Mouse (Mus musculus) adrenal gland, adult 8-10 months (tissue): ENCODE results near the gene Atr. TPM values are rescaled to one million over a fixed set of nuclear protein-coding genes. Genes with fewer than 3 reads are reported as not detected.

ENCODE experiments used
- DNase-seq: peaks from one replicate; pipeline ENCODE4 v3.0.0; 2022
- total RNA-seq, 4 experiments: library from RNA; stranded (reverse); gene quantifications; 2 replicates each; pipeline ENCODE4 v1.2.4; 2022

Gene Atr
- total RNA-seq, result 10 to 100 TPM; 16.2 to 23.8 (median 18.5) TPM

DNA sequence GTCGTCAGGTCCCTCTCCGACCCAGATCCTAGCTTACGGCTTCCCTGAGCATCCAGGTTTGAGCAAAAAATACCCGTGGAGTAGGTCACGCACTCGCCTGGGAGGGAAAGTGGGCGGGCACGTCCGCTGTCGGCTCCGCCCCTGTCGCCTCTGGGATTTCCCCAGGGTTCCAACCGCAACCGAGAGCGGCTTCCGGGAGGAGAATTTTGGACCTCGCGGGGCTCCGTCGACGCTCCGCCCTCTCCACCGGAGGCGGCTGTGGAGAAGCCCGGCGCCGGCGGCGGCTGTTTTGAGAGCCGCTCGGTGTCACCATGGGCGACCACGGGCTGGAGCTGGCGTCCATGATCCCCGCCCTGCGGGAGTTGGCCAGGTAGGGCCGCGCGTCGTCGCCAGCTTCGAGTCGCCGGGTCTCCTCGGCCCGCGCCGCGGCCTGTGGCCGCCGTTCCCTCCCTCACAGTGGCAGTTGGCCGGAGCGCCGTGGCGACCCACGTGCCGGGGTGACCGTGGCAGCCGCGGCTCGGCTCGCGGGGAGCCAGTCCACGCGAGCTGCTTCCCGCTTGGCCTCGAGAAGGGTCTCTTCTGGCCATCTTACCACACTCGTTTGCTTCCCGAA, at the start of gene Atr:
Gene Atr, plus strand, starts transcription at position 184 of the 613 bp plus-strand sequence.
- DNase-seq, result peak; percentile 91

DNA sequence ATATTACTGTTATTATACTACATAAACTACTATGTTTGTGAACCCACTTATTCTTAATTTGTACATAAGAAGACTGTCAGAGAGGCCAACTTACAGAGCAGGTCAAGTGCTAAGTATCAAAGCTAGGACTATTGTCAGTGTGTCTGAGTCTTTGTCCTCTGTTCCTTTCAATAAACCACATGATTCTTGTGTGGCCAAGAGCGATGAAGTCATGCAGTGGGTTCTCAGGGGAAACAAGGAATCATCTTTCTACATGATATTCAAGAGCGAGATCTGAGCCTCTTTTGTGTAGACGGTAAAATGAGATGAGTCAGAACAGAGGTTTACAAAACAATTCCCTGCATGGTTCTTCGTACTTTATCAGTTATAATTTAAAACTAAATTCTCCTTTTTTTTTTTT, 47.8 kb upstream of the Atr start:
- no peak for DNase-seq

DNA sequence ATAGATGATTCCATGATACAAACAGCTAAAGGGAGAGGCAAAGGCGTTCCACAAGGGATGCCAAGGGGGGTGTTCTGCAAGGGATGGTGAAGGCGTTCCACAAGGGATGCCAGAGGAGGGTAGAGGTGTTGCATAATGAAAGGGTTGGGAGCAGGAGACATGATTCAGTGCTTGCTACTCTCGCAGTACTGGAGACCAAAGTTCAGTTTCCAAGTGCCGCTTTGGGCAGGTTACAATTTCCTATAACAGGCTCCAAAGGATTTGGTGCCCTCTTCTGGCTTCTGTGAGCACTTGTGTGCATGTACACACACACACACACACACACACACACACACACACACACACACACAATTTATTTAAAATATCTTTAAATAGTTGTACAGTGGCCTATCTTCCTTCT, 45.6 kb upstream of the Atr start:
- DNase-seq, result no peak

DNA sequence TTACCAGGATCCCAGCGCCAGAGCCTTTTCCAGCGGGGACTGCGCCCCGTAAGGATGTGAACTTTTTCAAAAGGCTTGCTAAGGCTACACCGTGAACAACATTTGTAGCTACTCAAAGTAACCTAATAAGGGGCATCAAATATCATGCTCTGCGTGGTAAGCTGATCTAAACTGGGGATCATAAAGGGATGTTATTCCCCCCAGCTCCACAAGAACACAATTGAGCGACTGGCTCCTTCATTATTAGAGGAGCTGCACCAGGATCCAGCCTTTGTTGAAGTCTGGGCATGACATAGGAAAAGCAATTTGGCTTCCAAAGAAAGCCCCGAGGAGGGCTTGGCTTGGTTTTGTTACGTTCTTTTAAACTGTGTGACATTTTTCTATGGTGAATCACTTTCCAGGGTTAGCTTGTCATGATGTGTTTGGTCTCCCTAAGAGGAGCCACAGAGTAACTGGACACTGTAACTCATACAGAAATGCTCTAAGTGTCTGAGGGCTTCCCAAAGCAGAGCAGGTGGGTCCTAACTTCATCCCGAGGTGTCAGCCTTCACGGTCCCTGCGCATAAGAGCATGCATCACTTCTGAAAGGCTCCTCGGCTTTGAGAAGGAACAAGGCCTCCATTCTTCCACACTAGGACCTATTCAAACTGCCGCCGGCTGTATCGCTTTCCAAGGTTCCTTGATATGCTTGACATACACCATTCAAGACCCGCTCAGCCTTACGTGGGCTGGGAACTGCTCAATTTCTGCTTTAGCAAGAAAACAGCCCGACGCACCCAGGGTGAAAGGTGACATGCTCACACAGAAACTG, 43.5 kb upstream of the Atr start:
- DNase-seq, result no peak

DNA sequence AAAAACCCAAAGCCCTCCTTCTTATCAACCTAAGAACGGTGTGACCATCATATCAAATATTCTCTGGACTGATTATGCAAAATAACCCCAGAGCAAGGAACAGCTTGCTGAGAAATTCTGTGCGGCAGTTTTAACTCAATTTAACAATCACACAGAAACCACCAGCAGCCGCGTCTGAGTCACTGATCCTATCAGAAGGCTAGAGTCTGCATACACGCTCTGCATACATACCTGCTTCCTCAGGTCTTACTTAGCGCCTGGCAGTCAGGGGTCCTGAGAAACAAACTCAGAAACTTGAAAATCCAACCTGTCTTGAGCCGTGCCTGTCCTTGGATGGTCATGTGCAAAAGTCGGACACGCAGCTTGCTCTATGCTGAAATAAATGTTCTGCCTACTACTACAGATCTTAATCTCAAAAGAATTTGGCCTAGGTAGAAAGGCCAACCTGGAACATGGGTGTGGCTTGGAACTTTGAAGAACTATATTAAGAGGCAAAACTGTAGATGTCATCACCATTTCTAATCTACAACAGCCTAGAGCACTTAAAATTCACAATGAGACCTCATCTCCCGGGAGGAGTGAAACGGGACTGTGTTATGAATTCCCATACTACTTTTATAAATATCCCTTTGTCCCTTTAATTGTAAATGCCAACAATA, 42.3 kb upstream of the Atr start:
- DNase-seq, result no peak

DNA sequence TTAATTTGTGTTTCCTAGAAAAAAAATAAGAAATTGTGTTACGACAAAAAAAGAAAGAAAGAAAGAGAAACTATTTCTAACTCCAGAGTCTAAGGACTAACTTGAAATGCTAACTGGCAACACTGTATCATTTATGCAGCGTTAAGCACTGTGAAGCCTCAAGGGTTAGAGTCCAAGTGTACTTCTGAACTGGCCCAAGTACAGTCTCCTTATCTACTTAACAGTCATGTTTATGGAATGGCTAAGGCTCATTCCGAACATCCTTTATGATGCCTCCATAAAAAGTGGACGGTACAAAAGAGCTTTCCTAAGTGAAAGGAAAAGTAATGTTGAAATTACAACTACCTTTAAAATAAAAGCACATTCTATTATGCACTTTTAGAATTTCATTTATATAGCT, 41.7 kb upstream of the Atr start:
- no peak for DNase-seq

DNA sequence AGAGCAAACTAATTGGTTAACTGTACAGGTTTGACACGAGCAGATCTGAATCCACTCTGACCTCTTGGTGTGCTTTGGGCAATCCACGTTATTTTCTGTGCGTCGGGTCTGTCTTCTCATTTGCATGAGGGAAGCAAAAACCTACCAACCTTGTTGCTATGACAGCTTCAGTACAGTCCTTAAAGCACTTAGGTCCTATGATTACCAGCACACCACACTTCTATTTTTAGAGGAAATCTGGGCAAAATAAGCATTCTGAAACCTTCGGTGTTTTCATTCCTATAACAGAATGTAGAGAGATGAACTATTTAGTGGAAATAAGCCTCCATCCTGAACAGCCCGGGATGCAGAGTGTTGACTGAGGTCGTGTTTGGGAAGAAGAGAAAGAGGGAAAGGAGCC, 34.9 kb upstream of the Atr start:
- DNase-seq, result no peak

DNA sequence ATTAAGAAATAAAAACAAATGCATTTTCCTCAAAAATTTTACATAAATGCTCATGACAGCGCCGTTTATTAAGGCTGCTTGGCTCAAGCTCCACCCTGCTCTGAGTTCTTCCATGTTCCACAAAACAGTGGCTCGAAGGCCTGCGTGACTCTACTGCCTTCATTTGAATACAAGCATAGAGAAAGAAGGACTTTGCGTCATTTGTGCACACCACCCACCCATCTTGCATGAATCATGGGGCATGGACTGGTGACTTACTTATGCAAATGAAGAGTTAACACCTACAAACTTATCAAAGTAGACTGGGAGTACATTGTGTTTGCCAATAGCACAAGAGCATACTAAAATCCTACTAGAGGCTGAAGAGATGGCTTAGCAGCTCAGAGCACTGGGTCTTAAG, 29.8 kb upstream of the Atr start:
- no peak for DNase-seq

DNA sequence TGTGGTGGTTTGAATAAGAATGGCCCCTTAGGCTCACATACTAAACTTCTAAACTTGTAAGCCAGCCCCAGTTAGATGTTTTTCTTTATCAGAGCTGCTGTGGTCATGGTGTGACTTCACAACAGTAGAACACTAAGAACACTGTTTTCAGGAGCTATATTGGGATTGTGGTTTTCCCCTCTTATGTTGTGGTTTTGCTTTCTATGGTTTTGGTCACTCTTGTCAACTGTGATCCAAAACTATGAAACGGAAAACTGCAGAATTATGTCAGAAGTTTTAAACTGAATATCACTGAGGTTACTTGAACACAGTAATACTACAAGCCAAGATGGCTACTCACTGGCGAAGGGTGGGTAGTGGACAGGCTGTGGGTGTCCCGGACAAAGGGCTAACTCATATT, 24.6 kb upstream of the Atr start:
- DNase-seq, result no peak

DNA sequence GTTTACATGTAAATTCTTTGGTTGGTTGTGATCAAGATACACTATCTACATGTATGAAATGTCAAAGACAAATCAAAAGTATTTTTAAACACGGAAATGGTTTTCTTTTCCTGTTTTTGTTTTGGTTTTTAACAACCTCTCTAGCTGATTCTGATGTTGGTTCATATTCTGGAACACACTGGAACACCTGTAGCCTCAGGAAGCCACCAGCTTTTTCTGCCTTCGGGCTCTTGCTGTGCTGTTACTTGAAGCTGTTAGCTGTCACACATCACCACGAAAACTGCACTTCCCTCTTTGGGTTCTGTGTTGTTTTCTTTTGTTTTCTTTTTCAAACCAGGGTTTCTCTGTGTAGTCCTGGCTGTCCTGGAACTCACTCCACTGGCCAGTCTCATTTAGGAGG, 22.6 kb upstream of the Atr start:
- DNase-seq, result no peak

DNA sequence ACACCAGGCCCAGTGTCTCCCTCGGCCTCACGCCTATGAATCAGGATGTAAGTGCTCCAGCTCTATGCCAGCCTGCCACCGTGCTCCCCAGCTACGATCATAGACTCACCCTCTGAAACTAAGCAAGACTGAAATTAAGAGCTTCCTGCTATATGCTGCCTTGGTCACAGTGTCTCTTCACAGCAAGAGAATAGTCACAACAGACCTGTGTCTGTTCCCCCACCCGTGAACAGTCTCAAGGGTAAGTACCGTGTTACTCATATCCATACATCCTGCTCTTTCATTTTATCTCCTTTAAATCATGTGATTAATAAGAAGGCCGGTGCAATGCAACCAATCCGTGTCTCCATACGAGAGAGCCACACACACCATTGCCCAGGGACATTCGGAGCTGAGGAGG, 21.7 kb upstream of the Atr start:
- no peak for DNase-seq

DNA sequence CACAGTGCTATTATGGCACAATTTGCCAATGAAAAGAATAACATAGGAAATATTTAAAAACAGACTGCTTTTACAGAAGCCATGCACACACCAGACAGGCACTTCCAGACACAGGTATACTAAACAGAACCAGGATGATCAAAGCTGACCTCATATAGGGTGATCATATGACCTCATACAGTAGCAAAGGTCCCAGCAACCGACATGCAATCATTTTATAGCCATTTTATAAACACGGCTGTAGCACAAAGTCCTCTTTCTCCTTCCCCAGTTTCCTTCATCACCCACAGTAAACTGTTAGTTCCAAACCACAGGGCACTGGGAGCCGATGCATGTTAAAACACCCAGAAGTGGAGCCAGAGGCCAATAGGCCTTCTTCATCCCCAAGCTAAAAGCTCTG, 18.0 kb upstream of the Atr start:
- DNase-seq, result no peak

DNA sequence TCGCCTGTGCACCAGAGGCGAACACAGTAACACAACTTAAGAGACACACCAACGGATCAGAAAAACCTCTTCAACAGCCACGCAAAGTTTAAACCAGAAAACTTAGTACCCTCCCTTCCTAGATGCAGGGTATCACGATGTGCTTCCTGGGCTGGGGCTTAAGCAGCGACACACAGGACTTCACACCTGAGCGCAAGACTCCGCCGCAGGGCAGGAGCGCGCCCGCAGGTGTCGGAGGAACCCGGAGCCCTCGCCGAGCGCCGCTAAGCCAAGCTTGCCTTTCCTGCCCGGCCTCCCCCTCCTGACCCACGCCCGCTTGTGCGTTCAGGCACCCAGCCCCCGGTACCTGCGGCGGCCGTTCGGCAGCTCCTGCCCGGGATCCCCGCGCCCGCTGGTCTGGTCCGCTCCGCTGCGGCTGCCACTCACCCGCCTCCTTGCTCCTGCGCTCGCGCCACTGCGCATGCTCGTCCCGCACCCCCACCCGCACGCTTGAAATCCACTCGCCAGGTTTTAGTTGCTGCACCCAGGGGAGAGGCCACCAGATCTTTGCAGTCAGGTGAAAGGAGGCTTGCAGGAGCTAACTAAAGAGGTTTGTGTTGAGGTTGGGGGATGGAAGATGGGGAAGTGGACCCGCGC, 12.5 kb upstream of the Atr start, which contains the start of gene Pls1:
Gene Pls1, minus strand, starts transcription at position 487 of the 636 bp plus-strand sequence.
- peak; percentile 72 for DNase-seq

DNA sequence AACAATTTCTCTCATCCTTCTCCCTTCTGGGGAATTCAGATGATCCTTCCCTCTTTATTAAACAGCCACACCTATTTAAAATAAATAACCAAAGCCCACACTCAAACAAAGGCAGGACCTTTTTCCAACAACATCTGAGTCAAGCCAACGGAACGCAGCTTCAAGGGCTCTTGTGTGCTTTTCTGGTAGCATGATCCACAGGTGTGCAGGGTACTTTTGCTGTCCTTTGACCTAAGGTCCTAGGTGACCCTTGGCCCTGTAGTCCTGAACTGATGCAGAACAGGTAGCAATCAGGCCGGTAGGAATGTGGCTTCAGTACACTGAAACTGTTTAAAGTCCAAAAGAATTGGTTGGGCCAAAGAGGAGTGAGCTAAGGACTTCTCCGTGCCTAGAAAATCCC, 11.7 kb upstream of the Atr start:
- DNase-seq, result no peak

DNA sequence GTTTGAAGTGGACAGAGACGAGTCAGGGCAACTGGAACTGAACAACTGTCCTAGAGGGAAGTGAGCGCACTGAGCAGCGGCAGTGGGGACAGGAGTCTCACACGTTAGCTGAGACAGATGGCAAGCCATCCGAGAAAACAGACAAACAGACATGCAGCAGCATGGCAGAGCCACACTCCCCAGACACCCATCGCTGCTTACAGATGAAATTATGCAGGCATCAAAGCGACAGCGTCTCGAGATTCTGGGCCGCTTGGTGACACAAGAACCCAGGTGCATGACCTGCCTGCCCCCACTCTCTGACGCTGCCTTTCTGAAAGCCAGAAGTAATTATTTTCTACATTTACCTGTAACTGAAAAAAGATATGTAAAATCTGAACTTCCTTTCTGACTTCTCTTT, 5.7 kb upstream of the Atr start:
- DNase-seq, result no peak

DNA sequence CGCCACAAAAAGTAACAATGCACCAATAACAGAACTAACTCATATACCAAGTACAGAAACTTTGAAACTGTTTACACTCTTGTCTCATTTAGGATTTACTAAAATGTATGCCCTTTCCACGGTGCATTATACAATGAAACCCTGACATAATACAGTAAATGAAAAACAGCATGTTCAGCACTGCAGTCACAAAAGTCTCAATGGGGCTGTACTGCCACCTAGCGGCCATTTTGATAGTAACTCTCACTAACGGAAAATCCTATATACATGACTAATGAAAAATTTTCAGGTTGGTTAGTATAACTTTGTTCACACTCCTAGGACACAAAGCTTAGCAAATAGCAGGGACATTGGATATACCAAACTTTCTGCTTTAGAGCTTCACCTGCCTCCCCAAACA, 4.5 kb upstream of the Atr start:
- no peak for DNase-seq

DNA sequence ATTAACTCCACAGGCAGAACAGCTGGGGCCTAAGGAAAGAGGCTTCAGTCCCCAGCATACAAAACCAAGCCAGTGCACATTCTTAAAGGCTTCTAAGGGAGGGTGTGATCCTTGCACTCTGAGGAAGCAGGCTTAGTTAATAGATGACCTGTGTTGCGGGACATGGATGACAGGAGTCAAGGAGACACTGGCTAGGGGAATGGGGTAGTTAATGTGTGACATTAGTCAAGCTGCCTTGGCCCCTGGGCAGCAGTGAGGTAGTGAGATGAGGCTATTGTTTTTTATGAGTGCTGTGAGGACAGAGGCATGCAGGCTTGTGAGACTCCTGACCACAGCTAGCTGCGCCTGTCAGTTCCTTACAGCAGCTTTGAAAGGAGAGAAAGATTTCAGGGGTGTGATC, 2.5 kb upstream of the Atr start:
- DNase-seq, result no peak

DNA sequence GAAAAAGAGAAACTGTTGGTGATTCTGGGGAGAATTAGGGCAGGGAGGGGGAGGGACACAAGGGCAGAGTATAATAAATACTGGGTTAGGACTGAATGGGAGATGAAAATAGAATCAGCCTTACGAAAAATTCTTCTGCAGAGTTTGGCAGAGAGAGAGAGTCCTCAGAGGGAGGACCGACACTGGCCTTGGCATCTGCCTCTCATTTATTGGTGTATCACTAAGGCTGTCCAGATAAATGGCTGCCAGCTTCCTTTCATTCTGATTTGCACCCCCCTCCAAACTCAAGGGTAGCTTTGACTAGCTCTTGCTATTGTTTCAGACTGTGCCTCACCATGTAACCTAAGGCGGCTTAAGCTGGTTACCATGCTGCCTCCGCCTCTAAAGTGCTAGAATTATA, 1.4 kb upstream of the Atr start:
- peak; percentile 29 for DNase-seq

DNA sequence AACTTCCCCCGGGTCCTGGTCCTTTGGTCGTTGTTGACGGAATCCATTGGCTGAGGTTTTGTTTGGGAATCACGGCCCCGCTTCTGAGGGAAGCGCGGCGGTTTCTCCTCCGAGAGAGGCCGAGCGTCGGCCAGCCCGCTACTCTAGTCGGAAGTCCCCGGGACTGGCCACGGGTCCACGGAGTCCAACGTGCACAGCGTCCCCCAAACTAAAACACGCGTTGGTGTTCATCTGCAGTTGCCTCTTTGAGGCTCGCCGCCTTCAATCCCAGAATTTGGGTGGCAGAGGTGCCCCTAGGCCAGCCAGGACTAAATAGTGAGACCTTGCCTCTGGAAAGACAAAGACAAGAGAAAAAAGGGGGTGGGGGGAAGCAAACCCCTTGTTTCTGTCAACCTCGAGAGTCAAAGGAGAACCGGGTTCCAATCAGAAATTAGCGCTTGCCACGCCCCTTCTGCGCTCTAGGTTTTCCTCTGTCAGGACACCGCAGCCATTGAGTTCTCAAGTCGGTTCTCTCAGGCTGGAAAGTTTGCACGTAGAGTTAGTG, 702 bp downstream of the Atr start:
- DNase-seq, result no peak

DNA sequence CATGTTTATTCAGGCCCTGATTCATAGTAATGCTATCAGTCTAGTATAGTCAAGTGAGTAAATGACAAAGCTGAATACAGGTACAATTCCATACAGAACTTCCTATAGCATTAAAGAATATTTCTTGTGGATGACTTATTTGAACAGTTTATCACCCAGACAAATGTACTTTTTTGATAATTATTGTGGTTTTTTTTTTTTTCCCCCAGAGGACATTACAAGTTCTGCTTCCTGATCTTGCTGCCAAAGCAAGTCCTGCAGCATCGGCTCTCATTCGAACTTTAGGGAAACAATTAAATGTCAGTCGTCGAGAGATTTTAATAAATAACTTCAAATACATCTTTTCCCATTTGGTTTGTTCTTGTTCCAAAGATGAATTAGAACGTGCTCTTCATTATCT, 20.8 kb downstream of the Atr start:
- DNase-seq, result no peak

DNA sequence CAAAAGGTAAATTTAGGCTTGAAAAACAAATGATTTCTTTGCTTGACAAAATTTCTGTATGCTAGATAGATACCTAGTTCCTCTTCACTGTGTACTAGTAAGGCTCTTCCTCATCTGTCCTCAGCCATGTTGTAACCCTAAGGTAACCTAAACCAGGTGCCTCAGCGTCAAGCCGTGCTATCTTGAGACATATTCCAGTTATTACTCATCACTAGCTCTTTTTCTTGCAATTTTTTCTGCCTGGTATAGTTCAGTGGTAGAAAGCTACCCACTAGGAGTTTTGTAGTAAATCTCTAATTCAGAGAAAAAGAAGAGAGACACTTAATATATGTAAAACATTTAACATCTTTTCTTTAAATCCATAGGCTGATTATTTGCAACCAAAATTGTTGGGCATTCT, 25.4 kb downstream of the Atr start:
- DNase-seq, result no peak

DNA sequence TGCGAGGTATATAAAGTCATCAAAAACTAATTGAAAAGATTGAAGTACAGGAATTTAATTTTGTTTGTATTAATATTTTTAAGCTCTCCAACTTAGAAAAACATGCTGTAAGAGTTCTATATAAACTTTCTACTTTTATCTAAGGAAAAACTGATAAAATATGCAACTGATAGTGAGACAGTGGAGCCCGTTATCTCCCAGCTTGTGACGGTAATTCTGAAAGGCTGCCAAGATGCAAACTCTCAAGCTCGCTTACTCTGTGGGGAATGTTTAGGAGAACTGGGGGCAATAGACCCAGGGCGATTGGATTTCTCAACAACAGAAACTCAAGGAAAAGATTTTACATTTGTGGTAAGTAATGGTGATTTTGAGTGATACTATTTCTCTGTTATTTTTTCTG, 40.0 kb downstream of the Atr start:
- DNase-seq, result no peak

DNA sequence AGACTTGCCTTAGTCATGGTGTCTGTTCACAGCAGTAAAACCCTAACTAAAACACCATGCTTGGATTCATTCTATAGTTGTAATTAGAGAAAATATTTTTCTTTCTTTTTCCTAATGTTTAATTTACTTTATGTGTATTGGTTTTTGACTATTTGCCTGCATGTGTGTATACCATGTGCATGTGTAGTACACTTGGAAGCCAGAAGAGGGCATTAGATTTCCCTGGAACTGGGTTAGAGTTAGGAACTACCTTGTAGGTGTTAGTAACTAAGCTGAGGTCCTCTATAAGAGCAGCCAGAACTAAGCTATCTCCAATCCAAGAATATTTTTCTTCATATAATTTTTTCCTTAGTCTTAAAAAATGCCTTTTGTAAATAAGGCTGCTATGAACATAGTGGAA, 75.5 kb downstream of the Atr start:
- DNase-seq, result no peak
